Mouse (Mus musculus) heart, adult 2 months (tissue): ENCODE measurements around the gene Ercc1.
A peak's percentile ranks its signal among the peaks of the same experiment; 100 is the strongest.

Experiments
- CTCF ChIP-seq: fragments of 200-600 bp; IDR thresholded peaks from 2 replicates; pipeline ENCODE4 v1.8.1; 2022; ENCODE audit warnings: antibody characterized with exemption, mild to moderate bottlenecking, moderate library complexity
- POLR2A ChIP-seq: fragments of 200-500 bp; IDR thresholded peaks from 2 replicates; pipeline ENCODE4 v1.6.1; 2011; ENCODE audit warnings: mild to moderate bottlenecking, low read depth, low read length, control low read depth; ENCODE audit not compliant: insufficient read depth

DNA sequence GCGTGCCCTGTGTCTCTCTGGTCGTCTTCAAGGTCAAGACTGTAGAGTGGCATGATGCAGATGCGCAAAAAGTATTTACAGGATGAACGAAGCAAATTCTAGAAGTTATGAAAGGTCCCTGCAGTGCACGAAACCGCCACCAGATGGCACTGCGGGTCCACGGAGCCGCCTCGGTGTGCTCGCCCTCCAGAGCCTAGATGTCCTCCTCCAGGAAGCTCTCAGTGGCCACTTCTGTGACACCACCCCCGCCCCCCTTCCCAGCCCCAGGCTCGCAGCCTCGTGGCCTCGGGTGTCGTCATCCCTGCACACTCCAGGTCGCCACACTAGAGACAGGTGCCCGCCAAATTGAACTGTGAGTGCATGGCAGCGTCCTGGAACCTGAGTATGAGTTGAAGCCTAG, 60.8 kb downstream of the Ercc1 start:
- no peak for TF ChIP-seq POLR2A
- TF ChIP-seq CTCF: peak; percentile 99
